Mouse (Mus musculus): ENCODE measurements around the gene Celf3.

Celf3 gene

GRCm38 (mm10) chr3:94480291-94480884 is 2.3 kb downstream of the Celf3 start, which contains the start of gene Riiad1:
TSS of gene Riiad1 (minus strand) at chr3:94480341.
- no peak for DNase-seq

DNA sequence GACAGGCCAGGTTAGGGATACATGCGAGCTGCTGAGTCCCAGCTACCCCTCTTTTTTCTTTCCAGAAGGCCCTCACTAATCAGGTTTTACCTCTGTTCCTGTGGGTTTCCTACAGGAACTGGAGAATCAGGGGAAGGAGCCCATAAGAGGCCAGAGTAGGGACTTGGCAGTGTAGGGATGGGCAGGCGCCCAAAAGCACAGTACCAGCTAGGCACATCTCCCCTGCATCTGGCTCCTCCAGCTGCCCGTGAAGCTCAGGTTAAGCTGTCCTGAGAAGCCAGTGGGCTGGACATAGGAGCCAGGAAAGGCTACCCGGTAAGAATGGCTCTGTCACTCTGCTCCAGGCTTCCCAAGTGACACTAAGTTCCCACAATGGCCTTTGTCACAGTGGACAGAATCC is 3.3 kb downstream of the Celf3 start:
- no peak for DNase-seq

DNA sequence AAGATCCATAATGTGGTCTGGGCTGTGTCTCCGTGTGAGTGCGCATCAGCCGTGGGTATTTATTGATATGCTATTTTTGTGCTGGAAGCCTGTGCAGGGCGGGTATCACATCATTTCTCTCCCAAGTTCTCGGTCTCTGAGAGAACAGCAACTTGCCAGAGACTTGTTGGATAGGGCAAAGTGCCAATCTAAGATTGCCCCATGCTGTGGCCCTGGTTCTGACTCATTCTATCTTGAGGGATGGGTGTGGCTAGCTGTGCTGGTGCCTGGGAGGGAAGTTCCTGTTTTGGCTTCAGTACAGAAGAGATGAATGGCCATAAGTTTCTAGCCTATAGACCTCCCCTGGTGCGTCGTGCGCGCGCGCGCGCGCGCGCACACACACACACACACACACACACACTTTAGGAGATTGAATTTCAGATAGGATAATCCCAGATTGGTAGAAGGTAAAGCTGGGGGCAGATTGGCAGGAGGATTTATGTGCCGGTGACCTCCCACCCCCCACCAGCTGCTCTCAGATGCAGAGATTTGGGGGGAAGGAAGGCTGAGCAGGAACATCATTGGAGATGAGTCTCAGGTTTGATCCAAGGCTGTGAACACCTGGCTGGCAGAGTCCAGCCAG is 4.8 kb downstream of the Celf3 start:
- no peak for DNase-seq

- DNase-seq, result no peak
Observed at GRCm38 (mm10) chr3:94483790-94484439, 5.8 kb downstream of the Celf3 start.

GRCm38 (mm10) chr3:94485922-94486321 is 7.8 kb downstream of the Celf3 start:
- no peak for DNase-seq

- DNase-seq, result no peak
Observed at GRCm38 (mm10) chr3:94487581-94487980, 9.5 kb downstream of the Celf3 start.

GRCm38 (mm10) chr3:94497162-94497561 is 19.1 kb downstream of the Celf3 start:
- DNase-seq, result no peak

GRCm38 (mm10) chr3:94502243-94502642 is 24.1 kb downstream of the Celf3 start:
- no peak for DNase-seq

GRCm38 (mm10) chr3:94506664-94507063 is 28.6 kb downstream of the Celf3 start:
- DNase-seq, result no peak

DNA sequence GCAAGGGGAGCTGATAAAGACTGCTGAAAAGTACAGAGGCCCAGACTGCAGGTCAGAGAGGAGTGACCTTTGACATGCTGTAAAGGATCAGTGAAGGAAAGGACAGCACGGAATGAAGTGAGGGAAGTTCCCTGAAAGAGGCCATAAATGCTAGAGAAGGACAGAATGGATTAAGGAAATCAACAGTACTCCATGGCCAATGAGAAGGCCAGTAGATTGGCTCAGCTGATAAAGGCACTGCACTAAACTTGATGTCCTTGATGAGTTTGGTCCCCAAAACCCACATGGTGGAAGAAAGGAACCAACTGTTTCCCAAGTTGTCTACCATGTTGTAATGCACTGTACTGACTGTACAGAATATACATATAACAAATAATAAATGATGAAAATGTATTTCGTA is 48.6 kb downstream of the Celf3 start:
- DNase-seq, result no peak

DNA sequence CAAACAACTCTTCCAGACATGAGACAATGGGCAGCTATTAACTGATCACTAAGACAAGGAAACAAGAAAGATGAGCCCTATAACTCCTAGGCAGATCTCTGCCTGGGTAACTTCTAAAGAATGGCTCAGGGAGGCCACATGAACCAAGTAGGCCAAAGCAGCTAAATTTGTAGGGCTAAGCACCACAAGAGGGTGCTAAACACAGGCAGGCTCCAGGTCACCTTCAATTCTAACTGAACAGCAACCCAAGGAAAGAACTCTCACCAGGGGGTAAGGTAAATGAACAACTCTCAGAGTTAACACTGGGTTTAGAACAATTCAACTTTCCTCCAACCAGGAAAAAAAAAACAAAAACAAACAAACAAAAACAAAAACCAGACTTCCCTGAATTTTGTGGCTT is 55.9 kb downstream of the Celf3 start:
- peak in 1 of 2 experiments; percentile 13 for DNase-seq

DNA sequence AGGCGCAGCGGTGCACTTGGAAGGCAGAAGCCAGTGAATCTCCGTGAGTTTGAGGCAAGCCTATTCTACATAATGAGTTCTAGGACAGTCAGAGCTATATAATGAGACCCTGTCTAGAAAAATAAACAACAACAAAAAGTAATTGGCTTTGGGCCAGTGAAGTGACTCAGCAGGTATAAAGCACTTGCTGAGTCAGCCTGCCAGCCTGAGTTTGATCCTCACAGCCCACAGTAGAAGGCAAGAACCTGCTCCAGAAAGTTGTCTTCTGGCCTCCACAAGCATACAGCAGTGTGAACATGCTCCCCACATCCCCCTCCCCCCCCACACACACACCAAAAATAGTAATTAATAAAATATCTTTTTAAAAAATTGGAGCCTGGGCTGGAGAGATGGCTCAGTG is 59.1 kb downstream of the Celf3 start:
- no peak for DNase-seq

Data from spleen, adult 18-20 months (tissue).